Mouse (Mus musculus) lung, postnatal 0 days (tissue): ENCODE results near the gene Rxra. TPM values are rescaled to one million over a fixed set of nuclear protein-coding genes. Genes with fewer than 3 reads are reported as not detected.

Experiments
- ATAC-seq: fragments of 200-750 bp; cut with Nextera tagmentation; 2 replicates; pipeline ENCODE4 v1.8.0; 2017; ENCODE audit warnings: moderate library complexity
- DNase-seq: peaks from one replicate; pipeline ENCODE4 v3.0.0-alpha.2; 2016; ENCODE audit warnings: low spot score
- H3K27ac ChIP-seq: fragments of 300-500 bp; sonication (generic); 2 replicates; pipeline ENCODE4 v1.5.1; 2014; ENCODE audit warnings: antibody characterized with exemption, mild to moderate bottlenecking, low read length, mixed read lengths
- H3K27me3 ChIP-seq: fragments of 300-500 bp; sonication (generic); replicated peaks from 2 replicates; pipeline ENCODE4 v1.6.1; 2014; ENCODE audit warnings: low read length, mixed read lengths; ENCODE audit not compliant: insufficient read depth
- H3K36me3 ChIP-seq: fragments of 300-500 bp; sonication (generic); 2 replicates; pipeline ENCODE4 v1.6.1; 2014; ENCODE audit warnings: low read length, mixed read lengths; ENCODE audit not compliant: insufficient read depth
- H3K4me1 ChIP-seq: fragments of 300-500 bp; sonication (generic); 2 replicates; pipeline ENCODE4 v1.6.1; 2014; ENCODE audit warnings: antibody characterized with exemption, low read depth, low read length, mixed read lengths; ENCODE audit not compliant: insufficient read depth
- H3K4me2 ChIP-seq: fragments of 300-500 bp; sonication (generic); replicated peaks from 2 replicates; pipeline ENCODE4 v1.6.1; 2014; ENCODE audit warnings: low read depth, mild to moderate bottlenecking, low read length, moderate library complexity, mixed read lengths
- H3K4me3 ChIP-seq: fragments of 300-500 bp; sonication (generic); 2 replicates; pipeline ENCODE4 v1.5.1; 2014; ENCODE audit warnings: low read depth, low read length
- H3K9ac ChIP-seq: fragments of 300-500 bp; sonication (generic); replicated peaks from 2 replicates; pipeline ENCODE4 v1.6.1; 2014; ENCODE audit warnings: low read depth, mild to moderate bottlenecking
- H3K9me3 ChIP-seq: fragments of 300-500 bp; sonication (generic); 2 replicates; pipeline ENCODE4 v1.6.1; 2016; ENCODE audit warnings: low read length, mixed read lengths
- CTCF ChIP-seq: IDR thresholded peaks from 2 replicates; pipeline ENCODE4 v1.5.1; 2016; ENCODE audit warnings: antibody characterized with exemption, mild to moderate bottlenecking
- EP300 ChIP-seq: IDR thresholded peaks from 2 replicates; pipeline ENCODE4 v1.6.1; 2016; ENCODE audit warnings: antibody characterized with exemption, mild to moderate bottlenecking, control low read depth
- WGBS: fragments of 180-500 bp; shearing (Covaris S2); extraction: QIAGEN DNeasy Blood & Tissue Kit; methylation state at CpG from one replicate; pipeline ENCODE4 v1.1.7; 2014; 5-methylcytosine and 5-hydroxymethylcytosine counted together
- polyA plus RNA-seq: library from polyadenylated mRNA; unstranded; fragments of >200 nt; fragmentation: Nextera tagmentation; extraction: Ambion mirVana; gene quantifications from 2 replicates; pipeline ENCODE4 v1.2.1, GENCODE M21; 2015

The Rxra gene
- polyA plus RNA-seq, 1 experiment from 2014 or later = 9.6 TPM

DNA sequence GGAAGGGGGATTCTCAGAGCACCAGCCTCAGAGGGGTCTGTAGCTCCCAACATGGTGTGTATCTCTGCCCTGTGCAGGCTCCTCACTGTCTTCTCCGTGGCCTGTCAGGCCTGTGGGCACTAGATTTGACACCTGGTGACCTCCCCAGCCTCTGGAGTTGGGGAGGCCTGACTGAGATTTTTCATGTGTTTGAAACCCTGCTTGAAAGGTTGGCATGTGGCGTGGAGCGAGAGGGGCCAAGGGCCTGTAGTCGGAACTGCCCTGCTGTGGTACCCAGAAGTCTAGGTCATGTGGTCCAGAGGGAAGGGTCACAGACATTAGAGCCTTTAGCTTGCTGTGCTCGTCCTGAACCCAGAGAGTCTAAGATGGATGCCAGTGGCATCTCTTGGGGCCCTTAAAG, 60.6 kb downstream of the Rxra start:
- no peak overlapping the region for H3K4me3 ChIP-seq
- TF ChIP-seq EP300 = no peak
- TF ChIP-seq CTCF = no peak
- H3K4me2 ChIP-seq = no peak overlapping the region
- no peak for ATAC-seq
- no peaks in the 10 kb centered on the region for H3K36me3 ChIP-seq
- peaks cover 23% of the 10 kb centered on the region for H3K4me1 ChIP-seq
- DNase-seq = no peak
- H3K27me3 ChIP-seq = no peaks in the 10 kb centered on the region
- 86% methylated on average over 5 of the region's 5 CpGs for WGBS
- no peak overlapping the region for H3K9ac ChIP-seq
- H3K27ac ChIP-seq = no peak overlapping the region
- H3K9me3 ChIP-seq = no peaks in the 10 kb centered on the region

DNA sequence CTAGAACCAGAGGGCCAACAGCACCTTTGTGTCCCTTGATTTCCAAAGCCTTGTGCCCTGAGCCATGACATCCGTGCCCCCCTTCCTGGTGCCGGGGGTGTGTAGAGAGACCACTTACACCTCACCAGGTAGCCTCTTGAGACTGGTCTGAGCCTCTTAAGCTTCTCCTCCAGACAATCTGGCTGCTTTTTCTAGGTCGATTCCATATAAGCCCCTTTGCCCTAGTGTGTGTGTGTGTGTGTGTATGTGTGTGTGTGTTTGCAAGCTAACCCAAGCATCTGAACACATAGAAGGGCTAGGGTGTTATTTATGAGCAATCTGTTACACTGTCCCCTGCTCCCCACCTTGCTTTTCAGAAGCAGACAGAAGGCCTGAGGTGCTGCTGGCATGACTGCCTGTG, 62.2 kb downstream of the Rxra start:
- no peak overlapping the region for H3K4me2 ChIP-seq
- no peaks in the 10 kb centered on the region for H3K27me3 ChIP-seq
- 0 out of 2 replicates have a peak, but pooled peaks cover 3% of the 10 kb centered on the region for H3K36me3 ChIP-seq
- DNase-seq = no peak
- TF ChIP-seq EP300 = no peak
- TF ChIP-seq CTCF = no peak
- H3K9me3 ChIP-seq = no peaks in the 10 kb centered on the region
- peaks cover 15% of the 10 kb centered on the region for H3K4me1 ChIP-seq
- H3K9ac ChIP-seq = no peak overlapping the region
- no peak overlapping the region for H3K4me3 ChIP-seq
- H3K27ac ChIP-seq = no peak overlapping the region
- no peak for ATAC-seq
- 41% methylated on average over 3 of the region's 3 CpGs for WGBS

DNA sequence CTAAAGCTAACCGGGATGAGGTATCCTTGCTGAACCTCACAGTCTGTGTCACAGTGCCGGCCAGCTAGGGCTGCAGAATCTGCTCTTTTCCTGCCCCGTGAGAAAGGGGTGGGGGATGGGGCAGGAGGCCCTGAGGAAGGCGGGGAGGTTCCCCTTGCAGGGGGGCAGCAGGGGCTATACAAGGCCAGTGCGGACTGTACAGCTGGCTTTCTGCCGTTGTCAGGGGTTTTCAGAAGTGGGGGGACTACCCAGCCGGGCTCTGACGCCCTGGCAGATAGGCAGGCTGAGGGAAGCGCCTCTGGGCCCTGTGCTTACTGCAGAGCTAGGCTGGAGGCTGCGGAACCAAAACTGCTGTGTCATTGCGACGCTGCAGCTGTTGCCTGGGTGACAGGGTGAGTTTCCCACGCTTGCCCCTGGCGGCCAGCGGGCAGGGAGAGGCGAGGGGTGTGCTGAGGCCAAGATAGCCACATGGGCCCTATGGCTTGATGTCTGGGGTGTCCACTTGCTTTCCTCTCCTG, 63.9 kb downstream of the Rxra start:
- TF ChIP-seq CTCF (peak; percentile 67), EP300 (no peak; the same call in 1 of the 2 replicates)
- H3K27me3 ChIP-seq = no peaks in the 10 kb centered on the region
- H3K4me1 ChIP-seq = peaks cover 22% of the 10 kb centered on the region
- no peak overlapping the region for H3K4me2 ChIP-seq
- H3K9ac ChIP-seq = no peak overlapping the region
- 0 out of 2 replicates have a peak, but pooled peaks cover 3% of the 10 kb centered on the region for H3K36me3 ChIP-seq
- peak; percentile 92 for DNase-seq
- no peak overlapping the region for H3K4me3 ChIP-seq
- ATAC-seq = peak; percentile 83
- 16% methylated on average over 15 of the region's 16 CpGs for WGBS
- peak overlapping the region; percentile 28 for H3K27ac ChIP-seq
- H3K9me3 ChIP-seq = no peaks in the 10 kb centered on the region

DNA sequence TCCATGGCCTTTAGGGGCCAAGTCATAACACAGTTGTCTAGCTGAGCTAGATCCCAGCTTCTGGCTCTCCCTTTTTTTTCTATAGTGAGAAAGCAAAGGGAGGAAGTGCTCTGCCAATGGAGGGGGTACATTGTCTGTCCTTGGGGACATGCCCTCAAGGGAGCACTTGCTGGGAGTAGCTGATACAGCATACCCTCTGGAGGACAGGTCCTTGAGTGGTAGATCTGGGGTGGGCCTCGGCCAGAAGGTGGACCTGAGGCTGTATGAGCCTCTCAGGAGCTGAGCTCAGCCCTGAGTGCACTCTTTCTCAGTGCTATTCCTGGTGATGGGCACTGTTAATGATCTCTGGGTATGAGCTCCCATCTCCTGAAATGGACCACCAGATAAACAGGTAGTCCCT, 66.9 kb downstream of the Rxra start:
- H3K4me1 ChIP-seq = peaks cover 34% of the 10 kb centered on the region

DNA sequence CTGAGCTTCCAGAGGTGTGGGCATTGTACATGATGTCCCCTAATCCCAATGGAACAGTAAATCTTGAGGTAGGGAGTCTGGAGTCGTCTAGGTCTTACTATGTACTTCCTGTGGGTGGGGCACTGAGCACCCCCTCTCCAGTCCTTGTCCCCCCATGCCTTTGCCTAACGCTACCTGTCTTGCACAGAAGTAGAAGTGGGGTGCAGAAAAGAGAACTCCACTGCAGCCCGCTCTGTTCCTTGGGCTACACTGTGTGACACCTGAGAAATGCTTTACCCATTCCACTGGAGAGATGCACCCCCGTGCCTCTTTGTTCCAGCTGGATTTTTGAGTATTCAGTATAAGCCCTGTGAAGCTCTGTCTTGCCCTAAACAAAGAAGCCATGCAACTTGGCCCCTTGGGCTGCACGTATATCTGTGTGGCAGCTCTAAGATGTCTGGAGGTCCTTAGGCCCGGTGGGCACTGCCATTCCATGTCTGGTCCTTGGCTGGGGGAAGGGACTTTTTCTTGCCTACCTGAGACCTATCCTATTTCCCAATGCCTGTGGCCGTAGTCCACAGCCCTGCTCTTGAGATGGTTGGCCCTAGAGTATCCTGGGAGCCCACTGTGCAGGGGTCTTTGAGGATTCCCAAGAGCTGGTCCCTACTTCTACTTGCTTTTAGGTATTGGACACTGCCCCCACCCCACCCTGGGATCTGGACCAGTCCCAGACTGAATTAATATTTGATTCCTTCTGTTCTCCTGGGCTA, 67.8 kb downstream of the Rxra start:
- Histone ChIP-seq H3K9ac (no peak overlapping the region), H3K27ac (peak overlapping the region; percentile 68; the same call in 1 of the 2 replicates), H3K4me1 (peaks cover 34% of the 10 kb centered on the region), H3K4me3 (no peak overlapping the region), H3K36me3 (0 out of 2 replicates have a peak, but pooled peaks cover 7% of the 10 kb centered on the region), H3K27me3 (no peaks in the 10 kb centered on the region), H3K4me2 (no peak overlapping the region; the same call in 1 of the 2 replicates), H3K9me3 (no peaks in the 10 kb centered on the region)
- TF ChIP-seq CTCF (no peak), EP300 (no peak)
- DNase-seq (no peak), ATAC-seq (no peak; the same call in 1 of the 2 replicates)
- WGBS = 73% methylated on average over 7 of the region's 7 CpGs

More for the DNA sequence above, 66.9 kb downstream of the Rxra start:
- DNase-seq (no peak), ATAC-seq (no peak)
- 94% methylated on average over 1 of the region's 1 CpGs for WGBS
- H3K27me3 ChIP-seq = no peaks in the 10 kb centered on the region
- no peaks in the 10 kb centered on the region for H3K9me3 ChIP-seq
- no peak overlapping the region for H3K27ac ChIP-seq
- H3K4me2 ChIP-seq = no peak overlapping the region
- no peak for TF ChIP-seq CTCF
- TF ChIP-seq EP300 = no peak
- H3K4me3 ChIP-seq = no peak overlapping the region
- H3K9ac ChIP-seq = no peak overlapping the region
- H3K36me3 ChIP-seq = 0 out of 2 replicates have a peak, but pooled peaks cover 3% of the 10 kb centered on the region

DNA sequence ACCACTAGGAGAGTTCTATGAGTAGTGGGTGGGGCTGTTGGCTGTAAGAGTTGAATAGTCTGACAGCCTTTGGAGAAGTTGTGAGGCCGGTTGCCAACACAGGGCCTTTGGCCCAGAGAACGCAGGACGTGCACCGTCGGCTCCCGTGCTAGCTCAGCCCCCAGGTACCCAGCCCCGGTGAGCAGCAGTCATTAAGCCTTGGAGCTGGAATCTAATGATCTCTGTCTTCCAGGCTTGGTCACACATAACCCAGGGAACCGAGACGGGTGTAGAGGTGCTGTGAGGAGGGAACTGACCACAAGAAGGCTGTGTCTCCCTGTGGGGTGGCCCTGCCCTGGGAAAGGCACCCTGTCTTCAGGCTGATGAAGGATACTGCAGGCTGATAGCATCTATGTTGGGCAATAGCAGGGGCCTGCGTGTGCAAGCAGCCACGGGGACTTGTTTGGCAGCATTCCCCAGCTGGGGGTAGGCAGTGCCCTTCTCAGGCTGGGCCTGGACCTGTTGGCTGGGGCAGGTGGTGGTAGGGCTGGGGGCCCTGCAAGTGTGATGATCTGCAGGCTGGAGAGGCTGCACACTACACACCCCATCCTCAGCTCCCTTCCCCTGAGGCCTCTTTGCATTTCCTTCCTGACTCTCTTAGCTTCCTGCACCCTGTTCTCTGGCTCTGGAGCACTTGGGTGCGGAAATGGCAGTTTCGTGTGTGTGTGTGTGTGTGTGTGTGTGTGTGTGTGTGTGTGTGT, 68.5 kb downstream of the Rxra start:
- TF ChIP-seq EP300 (peak; percentile 27; the same call in 1 of the 2 replicates), CTCF (peak; percentile 28)
- 10% methylated on average over 13 of the region's 13 CpGs for WGBS
- H3K4me2 ChIP-seq = peak overlapping the region; percentile 33; the same call in 1 of the 2 replicates
- H3K4me1 ChIP-seq = peaks cover 33% of the 10 kb centered on the region
- H3K36me3 ChIP-seq = peaks cover 14% of the 10 kb centered on the region; the same call in 1 of the 2 replicates
- H3K9ac ChIP-seq = no peak overlapping the region
- H3K4me3 ChIP-seq = no peak overlapping the region
- no peaks in the 10 kb centered on the region for H3K27me3 ChIP-seq
- peak; percentile 69 for DNase-seq
- H3K27ac ChIP-seq = peak overlapping the region; percentile 68
- peak; percentile 58 for ATAC-seq
- H3K9me3 ChIP-seq = no peaks in the 10 kb centered on the region
